Mouse (Mus musculus): ENCODE measurements around the gene 4930556J24Rik. TPM values are rescaled to one million over a fixed set of nuclear protein-coding genes. Genes with fewer than 3 reads are reported as not detected.

4930556J24Rik gene
- polyA plus RNA-seq (2017; shearing (Covaris generic)) = not detected

GRCm38 (mm10) chr11:3976678-3977077, at the start of gene 4930556J24Rik:
4930556J24Rik (minus strand) TSS chr11:3976778.

GRCm38 (mm10) chr11:3983291-3983862, 6.8 kb upstream of the 4930556J24Rik start, which contains the start of gene Gal3st1:
Gal3st1 (plus strand) TSS chr11:3983636.

GRCm38 (mm10) chr11:3963610-3964415, 12.8 kb downstream of the 4930556J24Rik start, which contains the start of gene Pes1:
Pes1 (plus strand) TSS chr11:3963975.

GRCm38 (mm10) chr11:3931511-3932211, 44.9 kb downstream of the 4930556J24Rik start, which contains the start of gene Tcn2:
Tcn2 (minus strand) TSS chr11:3932159.

GRCm38 (mm10) chr11:3914109-3914840, 62.3 kb downstream of the 4930556J24Rik start, which contains the start of gene Slc35e4:
Slc35e4 (minus strand) TSS chr11:3914664.

GRCm38 (mm10) chr11:3894406-3895281, 81.9 kb downstream of the 4930556J24Rik start, which contains the start of the genes 4921536K21Rik and Dusp18:
4921536K21Rik (minus strand) TSS chr11:3895098.
Dusp18 (plus strand) TSS chr11:3895240.

Other genes with a start within 250 kb of the 4930556J24Rik start
- not detected for gene Osbp2, start 112.9 kb downstream of the 4930556J24Rik start, polyA plus RNA-seq (2017; shearing (Covaris generic))
- gene 4921536K21Rik, start 81.7 kb downstream of the 4930556J24Rik start, polyA plus RNA-seq (2017; shearing (Covaris generic)) = not detected
- gene Dusp18, start 81.5 kb downstream of the 4930556J24Rik start, polyA plus RNA-seq (2017; shearing (Covaris generic)) = 0.27 TPM
- 2.0 TPM for gene Slc35e4, start 62.1 kb downstream of the 4930556J24Rik start, polyA plus RNA-seq (2017; shearing (Covaris generic))
- gene Tcn2, start 44.6 kb downstream of the 4930556J24Rik start, polyA plus RNA-seq (2017; shearing (Covaris generic)) = 37.6 TPM
- 104 TPM for gene Pes1, start 12.8 kb downstream of the 4930556J24Rik start, polyA plus RNA-seq (2017; shearing (Covaris generic))
- not detected for gene Gal3st1, start 6.9 kb upstream of the 4930556J24Rik start, polyA plus RNA-seq (2017; shearing (Covaris generic))
- gene Sec14l4, start 54.7 kb upstream of the 4930556J24Rik start, polyA plus RNA-seq (2017; shearing (Covaris generic)) = not detected
- not detected for gene Sec14l3, start 88.1 kb upstream of the 4930556J24Rik start, polyA plus RNA-seq (2017; shearing (Covaris generic))
- 3.3 TPM for gene Mtfp1, start 118.7 kb upstream of the 4930556J24Rik start, polyA plus RNA-seq (2017; shearing (Covaris generic))
- 0.72 TPM for gene Sec14l2, start 146.6 kb upstream of the 4930556J24Rik start, polyA plus RNA-seq (2017; shearing (Covaris generic))
- 11.4 TPM for gene Rnf215, start 158.4 kb upstream of the 4930556J24Rik start, polyA plus RNA-seq (2017; shearing (Covaris generic))
- gene Ccdc157, start 183.5 kb upstream of the 4930556J24Rik start, polyA plus RNA-seq (2017; shearing (Covaris generic)) = 3.8 TPM
- 85.5 TPM for gene Sf3a1, start 183.6 kb upstream of the 4930556J24Rik start, polyA plus RNA-seq (2017; shearing (Covaris generic))
- 20.9 TPM for gene Tbc1d10a, start 210.0 kb upstream of the 4930556J24Rik start, polyA plus RNA-seq (2017; shearing (Covaris generic))
- gene Castor1, start 241.4 kb upstream of the 4930556J24Rik start, polyA plus RNA-seq (2017; shearing (Covaris generic)) = 58.7 TPM

Measured in CD4-positive, CD25-positive, alpha-beta regulatory T cell, adult 9 weeks (primary cell).